Mouse (Mus musculus) C2C12 (cell line): ENCODE results near the gene Cgnl1.

Experiments used
- CEBPB ChIP-seq: IDR thresholded peaks from one replicate; pipeline ENCODE4 v1.6.1; 2011; ENCODE audit warnings: low read depth, mild to moderate bottlenecking, control low read depth, moderate library complexity
- CTCF ChIP-seq: IDR thresholded peaks from one replicate; pipeline ENCODE4 v1.5.1; 2011; ENCODE audit not compliant: control insufficient read depth, insufficient read depth, insufficient read length
- USF1 ChIP-seq: IDR thresholded peaks from one replicate; pipeline ENCODE4 v1.6.1; 2011; ENCODE audit warnings: low read depth, mild to moderate bottlenecking, control low read depth, moderate library complexity

- TF ChIP-seq USF1 (no peak), CTCF (no peak), CEBPB (no peak)
Observed at GRCm38 (mm10) chr9:71675216-71675615, 96.2 kb downstream of the Cgnl1 start.
